Mouse (Mus musculus) gastrocnemius, postnatal 10 days (tissue): Measurements from ENCODE around the gene Zyg11b. TPM values are rescaled to one million over a fixed set of nuclear protein-coding genes. Genes with fewer than 3 reads are reported as not detected.

ENCODE experiments used
- DNase-seq: peaks from one replicate; pipeline ENCODE4 v3.0.0; 2021; ENCODE audit warnings: mixed read lengths
- total RNA-seq, 2 experiments: library from RNA; stranded (reverse); gene quantifications; 2 replicates each; pipeline ENCODE4 v1.2.3; 2021

Gene Zyg11b
- total RNA-seq, 2 experiments from 2014 or later, result 32.8 to 33.8 TPM

DNA sequence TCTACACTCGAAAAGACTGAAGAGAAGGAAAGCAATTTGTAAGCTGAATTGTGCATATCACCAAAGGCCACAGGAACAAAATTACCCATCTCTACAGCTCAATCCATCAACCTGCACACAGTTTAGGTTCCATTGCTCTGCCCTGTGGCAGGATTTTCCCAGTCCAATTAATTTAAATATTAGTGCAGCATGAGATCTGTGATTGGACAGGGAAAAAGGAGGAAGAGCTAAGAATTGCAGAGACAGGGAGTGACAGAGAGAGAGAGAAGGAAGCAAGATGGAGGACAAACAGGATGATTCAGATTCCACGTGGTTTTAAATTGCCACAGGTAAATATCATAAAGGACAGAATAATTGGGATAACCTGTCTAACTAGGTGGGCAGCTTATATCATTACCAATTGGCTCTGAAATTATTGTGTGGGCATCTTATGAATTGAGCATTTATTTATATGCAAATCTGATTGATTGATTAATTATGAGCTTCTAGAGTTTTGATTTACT, 108.0 kb downstream of the Zyg11b start:
- no peak for DNase-seq

DNA sequence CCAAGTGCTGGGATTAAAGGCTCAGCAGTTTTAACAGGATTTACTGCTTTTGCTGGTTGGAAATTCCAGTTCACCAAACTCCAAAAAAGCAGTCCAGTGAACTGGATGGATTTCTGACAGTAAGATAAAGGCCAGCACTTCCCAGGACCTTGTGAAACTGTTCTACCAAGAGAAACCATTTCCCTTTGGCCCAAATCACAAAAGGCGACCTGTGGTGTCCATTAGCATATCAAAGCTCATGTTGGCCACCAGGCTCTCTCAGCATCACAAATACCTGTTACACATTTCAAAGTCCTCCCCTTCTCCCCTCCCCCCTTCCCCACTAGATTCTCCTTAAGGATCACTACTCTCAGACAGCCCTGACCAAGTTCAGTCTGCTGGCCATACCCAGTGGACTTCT, 118.6 kb downstream of the Zyg11b start:
- DNase-seq, result no peak

Other genes with a start within 250 kb of the Zyg11b start
- 1 to 10 TPM; 7.6 to 9.7 TPM for gene Podn, start 204.7 kb downstream of the Zyg11b start, total RNA-seq
- 100 to 1,000 TPM; 114 to 126 TPM for gene Scp2, start 156.1 kb downstream of the Zyg11b start, total RNA-seq
- gene Echdc2, start 135.7 kb downstream of the Zyg11b start, total RNA-seq, result 1 to 10 TPM; 3.1 to 3.4 TPM
- under 1 TPM; 0.20 to 0.40 TPM for gene Zyg11a, start 83.0 kb downstream of the Zyg11b start, total RNA-seq
- 10 to 100 TPM; 21.7 to 24.4 TPM for gene Coa7, start 27.0 kb upstream of the Zyg11b start, total RNA-seq
- gene Shisal2a, start 82.3 kb upstream of the Zyg11b start, total RNA-seq, result not detected
- gene Gpx7, start 105.9 kb upstream of the Zyg11b start, total RNA-seq, result 10 to 100 TPM; 20.7 to 29.0 TPM
- 10 to 100 TPM; 21.9 to 28.8 TPM for gene Tut4, start 158.3 kb upstream of the Zyg11b start, total RNA-seq